Mouse (Mus musculus) embryo, embryonic 11.5 days (tissue): ENCODE results near the gene Klf7.

Experiments
- DNase-seq: peaks from one replicate; pipeline ENCODE4 v3.0.0-alpha.2; 2012; ENCODE audit warnings: low read depth, low spot score

Klf7 gene

GRCm38 (mm10) chr1:64066320-64067254 is 55.5 kb downstream of the Klf7 start:
- peak; percentile 51 for DNase-seq

- DNase-seq = no peak
Measured at GRCm38 (mm10) chr1:64061488-64061887, 60.6 kb downstream of the Klf7 start.

- DNase-seq = no peak
Measured at GRCm38 (mm10) chr1:64060699-64061454, 61.2 kb downstream of the Klf7 start.

GRCm38 (mm10) chr1:64060116-64060515 is 62.0 kb downstream of the Klf7 start:
- no peak for DNase-seq

GRCm38 (mm10) chr1:64056541-64056940 is 65.5 kb downstream of the Klf7 start:
- no peak for DNase-seq

- DNase-seq = no peak
Measured at GRCm38 (mm10) chr1:64055978-64056377, 66.1 kb downstream of the Klf7 start.

GRCm38 (mm10) chr1:64055210-64055609 is 66.9 kb downstream of the Klf7 start:
- no peak for DNase-seq

GRCm38 (mm10) chr1:64052069-64052750 is 69.9 kb downstream of the Klf7 start:
- DNase-seq = no peak

GRCm38 (mm10) chr1:64048567-64048966 is 73.5 kb downstream of the Klf7 start:
- no peak for DNase-seq

- no peak for DNase-seq
Measured at GRCm38 (mm10) chr1:64046802-64047156, 75.3 kb downstream of the Klf7 start.

GRCm38 (mm10) chr1:64046087-64046801 is 75.8 kb downstream of the Klf7 start:
- no peak for DNase-seq

GRCm38 (mm10) chr1:64044577-64044976 is 77.5 kb downstream of the Klf7 start:
- no peak for DNase-seq

GRCm38 (mm10) chr1:64040831-64041383 is 81.2 kb downstream of the Klf7 start:
- DNase-seq = no peak

GRCm38 (mm10) chr1:64040061-64040686 is 81.9 kb downstream of the Klf7 start:
- no peak for DNase-seq

GRCm38 (mm10) chr1:64038343-64038742 is 83.7 kb downstream of the Klf7 start:
- no peak for DNase-seq

- DNase-seq = no peak
Measured at GRCm38 (mm10) chr1:64037800-64038199, 84.3 kb downstream of the Klf7 start.

- no peak for DNase-seq
Measured at GRCm38 (mm10) chr1:64036881-64037452, 85.1 kb downstream of the Klf7 start.

GRCm38 (mm10) chr1:64035804-64036203 is 86.3 kb downstream of the Klf7 start:
- DNase-seq = no peak

GRCm38 (mm10) chr1:64035087-64035791 is 86.8 kb downstream of the Klf7 start:
- no peak for DNase-seq
